Mouse (Mus musculus) cerebellum, adult 2 months (tissue): Measurements from ENCODE around the gene Hoxb9.

Source experiments
- CTCF ChIP-seq: fragments of 200-500 bp; IDR thresholded peaks from 2 replicates; pipeline ENCODE4 v1.5.1; 2011; ENCODE audit warnings: low read depth, mild to moderate bottlenecking, control low read depth, low read length, moderate library complexity, borderline replicate concordance; ENCODE audit not compliant: insufficient read depth
- POLR2A ChIP-seq: fragments of 200-500 bp; IDR thresholded peaks from 2 replicates; pipeline ENCODE4 v1.6.1; 2011; ENCODE audit warnings: low read length, control low read depth, borderline replicate concordance; ENCODE audit not compliant: insufficient read depth

- TF ChIP-seq CTCF (no peak), POLR2A (no peak)
Measured at GRCm38 (mm10) chr11:96291681-96292564, 20.7 kb downstream of the Hoxb9 start, which contains the start of gene Hoxb6.
